Mouse (Mus musculus) neural tube, embryonic 14.5 days (tissue): ENCODE results near the gene Tmem198b. TPM values are rescaled to one million over a fixed set of nuclear protein-coding genes. Genes with fewer than 3 reads are reported as not detected.

ENCODE experiments used
- ATAC-seq: fragments of 200-750 bp; cut with Nextera tagmentation; 2 replicates; pipeline ENCODE4 v1.8.0; 2017; ENCODE audit warnings: low read depth, mild to moderate bottlenecking, moderate TSS enrichment, moderate library complexity
- H3K27ac ChIP-seq: fragments of 300-500 bp; sonication (generic); 2 replicates; pipeline ENCODE4 v1.5.1; 2014; ENCODE audit warnings: low read depth, mild to moderate bottlenecking, control low read depth, low read length, moderate library complexity, mixed read lengths
- H3K27me3 ChIP-seq: fragments of 300-500 bp; sonication (generic); 2 replicates; pipeline ENCODE4 v1.6.1; 2014; ENCODE audit warnings: low read length; ENCODE audit not compliant: control insufficient read depth, insufficient read depth
- H3K36me3 ChIP-seq: fragments of 300-500 bp; sonication (generic); 2 replicates; pipeline ENCODE4 v1.6.1; 2014; ENCODE audit warnings: low read length, mixed read lengths; ENCODE audit not compliant: control insufficient read depth, insufficient read depth
- H3K4me1 ChIP-seq: fragments of 300-500 bp; sonication (generic); 2 replicates; pipeline ENCODE4 v1.6.1; 2014; ENCODE audit warnings: low read length; ENCODE audit not compliant: control insufficient read depth, insufficient read depth
- H3K4me2 ChIP-seq: fragments of 300-500 bp; sonication (generic); 2 replicates; pipeline ENCODE4 v1.6.1; 2014; ENCODE audit warnings: mild to moderate bottlenecking, low read depth, low read length, control low read depth
- H3K4me3 ChIP-seq: fragments of 300-500 bp; sonication (generic); 2 replicates; pipeline ENCODE4 v1.5.1; 2014; ENCODE audit warnings: low read depth, low read length, control low read depth, mixed read lengths
- H3K9ac ChIP-seq: fragments of 300-500 bp; sonication (generic); replicated peaks from 2 replicates; pipeline ENCODE4 v1.6.1; 2014; ENCODE audit warnings: low read depth, mild to moderate bottlenecking, control low read depth, low read length, mixed read lengths
- H3K9me3 ChIP-seq: fragments of 300-500 bp; sonication (generic); 2 replicates; pipeline ENCODE4 v1.6.1; 2016; ENCODE audit warnings: low read length; ENCODE audit not compliant: control insufficient read depth
- WGBS: fragments of 180-500 bp; shearing (Covaris S2); extraction: QIAGEN DNeasy Blood & Tissue Kit; methylation state at CpG from one replicate; pipeline ENCODE4 v1.1.7; 2014; 5-methylcytosine and 5-hydroxymethylcytosine counted together
- polyA plus RNA-seq: library from polyadenylated mRNA; unstranded; fragments of >200 nt; fragmentation: Nextera tagmentation; extraction: Ambion mirVana; gene quantifications from 2 replicates; pipeline ENCODE4 v1.2.1, GENCODE M21; 2014

Tmem198b gene
- polyA plus RNA-seq: 13.9 and 16.6 TPM in 2 replicates

DNA sequence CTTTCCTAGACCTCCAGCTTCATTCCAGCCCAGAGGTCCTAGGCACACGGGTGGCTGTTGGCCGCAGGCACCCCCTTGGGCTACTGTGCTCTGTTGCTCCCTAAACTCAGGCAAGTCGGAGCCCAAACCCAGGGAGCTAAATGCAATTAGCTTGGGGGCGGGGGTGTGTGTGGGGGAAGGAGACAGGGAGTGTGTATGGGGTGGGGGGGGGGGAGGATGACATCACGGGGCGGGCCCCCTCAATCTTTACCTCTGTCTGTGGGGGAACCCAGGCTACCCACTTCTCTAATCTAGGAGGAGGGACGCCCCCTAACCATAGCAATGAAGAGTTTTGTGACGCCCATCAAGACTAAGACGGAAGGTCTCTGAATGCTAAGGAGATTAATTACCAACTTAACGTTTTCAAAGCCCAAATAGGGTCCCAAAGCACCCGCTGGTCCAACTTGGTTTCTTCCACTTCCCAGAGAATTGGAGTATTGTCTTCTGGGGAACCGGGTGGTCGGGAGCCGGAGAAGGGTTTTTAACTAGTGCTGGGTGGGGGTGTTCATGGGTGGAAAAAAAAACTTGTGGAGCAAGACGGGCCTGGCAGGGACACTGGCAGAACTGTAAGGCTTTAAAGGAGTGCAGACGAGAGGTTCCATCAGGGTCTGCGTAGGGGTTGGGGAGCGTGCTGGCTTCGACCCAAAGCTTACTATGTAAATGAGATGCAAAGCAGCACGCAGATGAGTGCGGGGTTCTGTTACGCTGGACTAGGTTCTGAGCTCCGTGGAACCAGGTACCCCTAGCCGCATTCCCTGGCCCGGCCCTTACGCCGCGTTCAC is at the start of gene Tmem198b:
TSS of gene Tmem198b (minus strand) at position 100 of the 821 bp plus-strand sequence.
- no peaks in the 10 kb centered on the region; the same call in 1 of the 2 replicates for H3K27me3 ChIP-seq
- H3K4me3 ChIP-seq: peak within 1 kb of the TSS; percentile 78
- H3K27ac ChIP-seq: peak within 1 kb of the TSS; percentile 97
- ATAC-seq: peak; percentile 74
- peaks cover 8% of the 10 kb centered on the region for H3K36me3 ChIP-seq
- H3K9ac ChIP-seq: peak within 1 kb of the TSS; percentile 82
- under 1% methylated on average over 28 of the region's 28 CpGs for WGBS
- no peaks in the 10 kb centered on the region for H3K9me3 ChIP-seq
- peak within 1 kb of the TSS; percentile 57 for H3K4me2 ChIP-seq
- peaks cover 42% of the 10 kb centered on the region for H3K4me1 ChIP-seq

DNA sequence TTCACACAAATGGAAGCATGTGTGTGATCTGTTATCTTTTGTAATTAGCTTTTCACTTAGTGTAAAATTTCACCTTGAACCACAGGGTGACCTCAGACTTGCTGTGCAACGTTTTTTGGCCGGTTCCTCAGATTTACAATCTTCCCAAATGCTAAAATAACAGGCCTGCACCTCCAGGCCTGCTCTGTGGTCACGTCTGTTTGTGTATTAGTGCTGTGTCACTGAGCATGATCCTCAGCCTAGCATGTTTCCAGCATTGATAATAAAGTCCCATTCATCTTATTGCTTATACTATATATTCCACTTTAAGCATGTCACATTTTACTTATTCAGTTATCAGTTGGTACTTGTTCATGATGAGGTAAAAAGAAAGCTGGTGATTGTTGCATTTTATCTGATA is 46.2 kb upstream of the Tmem198b start:
- no peak overlapping the region for H3K4me2 ChIP-seq
- H3K9ac ChIP-seq: no peak overlapping the region
- H3K27me3 ChIP-seq: no peaks in the 10 kb centered on the region
- H3K36me3 ChIP-seq: peaks cover 33% of the 10 kb centered on the region
- H3K9me3 ChIP-seq: no peaks in the 10 kb centered on the region
- WGBS: 66% methylated on average over 3 of the region's 3 CpGs
- H3K4me3 ChIP-seq: no peak overlapping the region
- H3K27ac ChIP-seq: no peak overlapping the region
- H3K4me1 ChIP-seq: no peaks in the 10 kb centered on the region
- no peak for ATAC-seq

DNA sequence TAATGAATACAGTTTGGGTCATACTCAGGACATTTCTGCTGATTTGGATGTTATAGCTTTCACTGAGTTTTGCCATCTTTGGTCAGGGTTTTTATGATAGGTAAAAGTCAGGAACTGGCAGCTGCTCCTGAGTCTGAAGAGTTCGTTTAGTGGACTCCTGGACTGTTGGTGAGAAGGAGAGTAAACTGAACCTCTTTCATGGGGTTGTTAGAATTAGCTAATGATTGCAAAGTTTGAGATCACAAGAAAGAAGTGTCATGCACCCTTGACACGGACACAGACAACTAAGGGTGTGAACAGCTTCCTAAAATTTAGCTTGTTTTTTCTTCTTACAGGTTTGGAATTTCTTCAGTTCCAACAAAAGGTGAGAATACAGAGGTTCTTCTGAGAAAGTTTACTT is 44.3 kb upstream of the Tmem198b start:
- Histone ChIP-seq H3K4me3 (no peak overlapping the region), H3K9me3 (no peaks in the 10 kb centered on the region), H3K36me3 (peaks cover 33% of the 10 kb centered on the region), H3K27me3 (no peaks in the 10 kb centered on the region), H3K4me1 (no peaks in the 10 kb centered on the region), H3K27ac (no peak overlapping the region), H3K4me2 (no peak overlapping the region), H3K9ac (no peak overlapping the region)
- WGBS: 62% methylated on average over 2 of the region's 2 CpGs
- no peak for ATAC-seq

DNA sequence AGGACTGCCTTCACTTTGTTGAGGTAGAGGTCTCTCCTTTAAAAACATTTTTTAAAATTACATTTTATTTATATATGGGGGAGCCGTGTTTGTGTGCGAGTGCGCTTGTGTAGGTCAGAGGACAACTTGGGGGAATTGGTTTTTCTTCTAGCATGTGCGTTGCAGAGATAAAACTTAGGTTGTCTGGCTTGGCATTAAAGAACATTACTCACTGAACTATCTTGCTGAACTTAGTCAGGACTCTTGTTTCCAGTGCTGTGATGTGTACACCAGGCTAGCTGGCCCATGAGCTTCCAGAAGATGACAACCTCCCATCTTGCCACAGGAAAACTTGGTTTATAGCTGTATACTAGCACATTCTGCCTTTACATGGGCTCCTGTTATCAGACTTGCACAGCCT is 42.5 kb upstream of the Tmem198b start:
- no peaks in the 10 kb centered on the region for H3K27me3 ChIP-seq
- H3K4me3 ChIP-seq: no peak overlapping the region
- ATAC-seq: no peak
- no peaks in the 10 kb centered on the region for H3K4me1 ChIP-seq
- H3K9me3 ChIP-seq: no peaks in the 10 kb centered on the region
- H3K36me3 ChIP-seq: peaks cover 36% of the 10 kb centered on the region
- 94% methylated on average over 4 of the region's 4 CpGs for WGBS
- H3K4me2 ChIP-seq: no peak overlapping the region
- H3K9ac ChIP-seq: no peak overlapping the region
- no peak overlapping the region for H3K27ac ChIP-seq

DNA sequence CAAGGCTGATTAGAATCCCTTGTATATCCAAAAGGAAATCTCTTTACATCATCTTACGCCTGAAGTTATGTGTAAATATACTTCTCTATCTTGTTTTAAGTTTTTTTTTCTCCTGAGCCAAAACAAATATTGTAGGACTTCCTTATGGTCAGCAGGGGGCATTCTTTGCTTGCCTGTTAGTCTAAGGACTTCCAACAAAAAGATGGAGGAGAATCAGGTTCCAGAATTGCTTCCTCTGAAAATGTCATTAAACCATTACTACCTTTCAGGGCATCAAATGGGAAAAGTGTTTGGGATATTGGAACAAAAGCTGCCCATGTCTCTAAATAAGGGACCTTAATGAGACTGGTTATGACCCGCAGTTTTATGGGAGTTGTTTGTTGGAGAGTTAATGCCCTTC is 41.3 kb upstream of the Tmem198b start:
- H3K27ac ChIP-seq: no peak overlapping the region
- WGBS: 14% methylated on average over 2 of the region's 2 CpGs
- no peak overlapping the region for H3K9ac ChIP-seq
- H3K36me3 ChIP-seq: peaks cover 34% of the 10 kb centered on the region
- no peaks in the 10 kb centered on the region for H3K27me3 ChIP-seq
- no peak overlapping the region for H3K4me3 ChIP-seq
- ATAC-seq: no peak
- no peaks in the 10 kb centered on the region for H3K4me1 ChIP-seq
- H3K4me2 ChIP-seq: no peak overlapping the region
- no peaks in the 10 kb centered on the region for H3K9me3 ChIP-seq

DNA sequence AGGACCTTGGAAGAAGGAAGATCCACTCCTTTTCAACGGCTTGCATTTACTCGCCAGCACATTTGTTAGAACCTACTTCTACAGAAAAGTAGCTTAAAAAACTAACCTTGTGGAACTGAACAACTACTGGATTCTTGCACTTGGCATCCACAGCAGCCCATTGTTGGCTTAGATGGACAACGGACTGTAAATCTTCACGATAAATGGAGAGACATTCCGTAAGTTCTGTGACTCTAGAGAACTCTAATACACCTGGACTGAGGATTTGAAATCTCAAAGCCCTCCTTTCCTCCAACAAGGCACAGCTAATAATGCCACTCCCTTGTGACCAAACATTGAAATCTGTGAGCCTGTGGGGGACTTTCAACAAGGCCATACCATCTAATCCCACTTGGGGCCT is 39.1 kb upstream of the Tmem198b start:
- Histone ChIP-seq H3K36me3 (peaks cover 22% of the 10 kb centered on the region), H3K4me1 (no peaks in the 10 kb centered on the region), H3K27ac (no peak overlapping the region), H3K9ac (no peak overlapping the region), H3K27me3 (no peaks in the 10 kb centered on the region), H3K9me3 (no peaks in the 10 kb centered on the region), H3K4me2 (no peak overlapping the region), H3K4me3 (no peak overlapping the region)
- no peak for ATAC-seq
- 92% methylated on average over 5 of the region's 5 CpGs for WGBS

DNA sequence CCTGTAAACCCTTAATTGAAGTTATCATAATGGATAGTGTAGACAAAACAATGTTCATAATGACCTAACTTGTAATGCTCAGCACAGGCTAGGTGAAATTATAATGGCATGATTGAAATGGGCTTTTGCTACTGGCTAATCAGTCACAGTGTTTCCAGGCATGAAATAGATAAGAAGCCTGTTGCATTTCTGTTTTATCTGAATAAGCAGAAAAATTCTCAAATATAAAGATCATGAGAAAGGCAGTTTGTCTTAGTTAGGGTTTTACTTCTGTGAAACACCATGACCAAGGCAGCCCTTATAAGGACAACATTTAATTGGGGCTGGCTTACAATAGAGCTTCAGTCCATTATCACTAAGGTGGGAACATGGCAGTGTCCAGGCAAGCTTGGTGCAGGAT is 36.4 kb upstream of the Tmem198b start:
- H3K4me2 ChIP-seq: no peak overlapping the region
- no peaks in the 10 kb centered on the region for H3K4me1 ChIP-seq
- H3K4me3 ChIP-seq: no peak overlapping the region
- ATAC-seq: no peak
- H3K27me3 ChIP-seq: no peaks in the 10 kb centered on the region
- peaks cover 19% of the 10 kb centered on the region; the same call in 1 of the 2 replicates for H3K36me3 ChIP-seq
- H3K27ac ChIP-seq: no peak overlapping the region
- no peak overlapping the region for H3K9ac ChIP-seq
- H3K9me3 ChIP-seq: no peaks in the 10 kb centered on the region

DNA sequence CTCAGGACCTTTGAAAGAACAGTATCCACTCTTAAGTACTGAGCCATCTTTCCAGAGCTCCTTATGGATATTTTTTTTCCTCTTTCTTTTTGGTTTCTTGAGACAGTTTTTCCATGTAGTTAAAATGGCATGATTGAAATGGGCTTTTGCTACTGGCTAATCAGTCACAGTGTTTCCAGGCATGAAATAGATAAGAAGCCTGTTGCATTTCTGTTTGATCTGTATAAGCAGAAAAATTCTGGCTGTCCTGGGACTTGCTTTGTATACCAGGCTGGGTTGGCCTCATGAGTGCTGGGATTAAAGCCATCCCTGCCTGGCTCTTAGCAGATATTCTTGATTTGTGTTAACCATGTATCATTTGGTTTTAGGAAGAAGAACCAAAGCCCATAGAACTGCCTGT is 35.3 kb upstream of the Tmem198b start:
- Histone ChIP-seq H3K4me2 (no peak overlapping the region), H3K27me3 (no peaks in the 10 kb centered on the region), H3K36me3 (peaks cover 21% of the 10 kb centered on the region), H3K9me3 (no peaks in the 10 kb centered on the region), H3K4me3 (no peak overlapping the region), H3K9ac (no peak overlapping the region), H3K27ac (no peak overlapping the region), H3K4me1 (no peaks in the 10 kb centered on the region)
- ATAC-seq: no peak

DNA sequence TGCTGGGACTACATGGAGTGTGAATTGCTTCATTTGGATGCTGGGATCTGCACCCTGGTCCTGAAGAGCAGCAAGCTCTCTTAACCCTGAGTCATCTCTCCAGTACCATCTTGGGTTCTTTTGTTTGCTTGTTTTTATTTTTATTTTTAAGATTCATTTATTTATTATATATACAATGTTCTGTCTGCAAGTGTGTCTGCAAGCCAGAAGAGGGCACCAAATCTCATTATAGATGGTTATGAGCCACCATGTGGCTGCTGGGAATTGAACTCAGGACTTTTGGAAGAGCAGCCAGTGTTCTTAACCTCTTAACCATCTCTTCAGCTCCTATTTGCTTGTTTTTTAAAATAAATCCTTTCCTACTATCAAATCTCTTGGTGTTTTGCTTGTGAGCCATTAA is 33.2 kb upstream of the Tmem198b start:
- no peak overlapping the region for H3K9ac ChIP-seq
- no peak for ATAC-seq
- H3K27ac ChIP-seq: no peak overlapping the region
- H3K36me3 ChIP-seq: peaks cover 25% of the 10 kb centered on the region; the same call in 1 of the 2 replicates
- H3K9me3 ChIP-seq: no peaks in the 10 kb centered on the region
- no peaks in the 10 kb centered on the region for H3K27me3 ChIP-seq
- no peak overlapping the region for H3K4me3 ChIP-seq
- H3K4me1 ChIP-seq: no peaks in the 10 kb centered on the region
- no peak overlapping the region for H3K4me2 ChIP-seq
